Mouse (Mus musculus): Measurements from ENCODE around the gene Slc22a3. TPM values are rescaled to one million over a fixed set of nuclear protein-coding genes. Genes with fewer than 3 reads are reported as not detected.
A peak's percentile ranks its signal among the peaks of the same experiment; 100 is the strongest.

Gene Slc22a3
- polyA plus RNA-seq, 1 experiment from 2014 or later, result 0.65 TPM

DNA sequence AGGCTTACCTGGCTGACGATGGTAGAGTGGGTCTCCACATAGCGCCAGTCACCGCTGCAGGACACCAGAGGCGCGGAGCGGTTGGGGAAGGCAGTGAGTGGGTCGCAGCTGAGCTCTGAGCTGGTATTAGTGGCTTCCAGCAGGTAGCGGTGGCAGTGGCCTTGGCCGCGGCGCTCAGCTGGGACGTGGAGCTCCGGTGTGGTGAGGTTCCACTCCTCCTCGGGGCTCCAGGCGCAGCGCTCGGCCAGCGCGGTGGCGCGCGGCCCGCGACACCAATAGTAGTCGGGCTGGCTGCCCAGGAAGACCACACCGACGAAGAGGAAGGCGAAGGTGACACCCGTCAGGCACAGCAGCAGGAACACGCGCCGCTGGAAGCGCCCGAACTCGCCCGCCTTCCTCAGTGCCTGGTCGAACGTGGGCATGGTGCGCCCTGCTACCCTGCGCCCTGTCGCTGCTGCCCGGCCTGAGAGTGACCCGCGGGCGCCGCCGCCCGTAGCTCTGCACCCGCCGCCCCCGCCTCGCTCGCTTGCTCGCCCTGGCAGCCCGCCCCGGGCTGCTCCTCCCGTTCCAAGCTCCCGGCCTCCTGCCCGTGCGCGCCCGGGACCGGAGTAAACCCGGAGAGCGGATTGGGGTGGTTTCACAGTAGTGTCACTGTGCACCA, 471 bp downstream of the Slc22a3 start:
- Histone ChIP-seq H3K27me3 (replicated peaks) (peaks cover 42% of the 10 kb centered on the region), H3K36me3 (no peaks in the 10 kb centered on the region), H3K4me1 (peaks cover 8% of the 10 kb centered on the region; the same call in 1 of the 2 replicates), H3K4me3 (replicated peaks) (peak overlapping the region; percentile 35), H3K27ac (no peak overlapping the region), H3K4me2 (peak overlapping the region; percentile 67), H3K9me3 (no peaks in the 10 kb centered on the region), H3K9ac (no peak overlapping the region)
- WGBS, result 1% methylated on average over 48 of the region's 65 CpGs
- ATAC-seq (ENCODE audit: insufficient read depth, low FRiP score, low read depth), result no peak; the same call in 1 of the 2 replicates

DNA sequence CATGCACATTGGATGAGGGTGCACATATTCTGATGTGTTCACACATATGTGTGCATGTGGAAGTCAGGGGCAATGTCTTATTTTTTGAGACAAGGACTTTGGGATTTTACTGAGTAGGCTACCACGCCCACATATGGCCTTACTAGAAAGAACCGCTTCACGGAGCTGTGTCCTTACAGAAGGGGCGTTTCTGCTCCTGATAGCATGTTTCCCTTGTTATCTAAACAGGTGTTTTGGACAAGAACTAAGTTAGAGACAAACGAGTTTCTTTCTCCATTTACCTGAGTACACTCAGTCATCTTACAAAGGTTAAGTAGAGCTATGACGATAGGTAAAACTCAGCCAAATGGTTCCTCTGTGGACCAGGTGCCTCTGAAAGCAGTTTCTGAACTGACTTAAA, 1.8 kb downstream of the Slc22a3 start:
- peaks cover 8% of the 10 kb centered on the region; the same call in 1 of the 2 replicates for H3K4me1 ChIP-seq
- H3K9me3 ChIP-seq, result no peaks in the 10 kb centered on the region
- H3K4me2 ChIP-seq, result no peak overlapping the region
- no peak overlapping the region for H3K27ac ChIP-seq
- peaks cover 42% of the 10 kb centered on the region for H3K27me3 ChIP-seq (replicated peaks)
- WGBS, result 67% methylated on average over 6 of the region's 6 CpGs
- no peak for ATAC-seq (ENCODE audit: insufficient read depth, low FRiP score, low read depth)
- H3K36me3 ChIP-seq, result no peaks in the 10 kb centered on the region
- H3K9ac ChIP-seq, result no peak overlapping the region
- H3K4me3 ChIP-seq (replicated peaks), result no peak overlapping the region

DNA sequence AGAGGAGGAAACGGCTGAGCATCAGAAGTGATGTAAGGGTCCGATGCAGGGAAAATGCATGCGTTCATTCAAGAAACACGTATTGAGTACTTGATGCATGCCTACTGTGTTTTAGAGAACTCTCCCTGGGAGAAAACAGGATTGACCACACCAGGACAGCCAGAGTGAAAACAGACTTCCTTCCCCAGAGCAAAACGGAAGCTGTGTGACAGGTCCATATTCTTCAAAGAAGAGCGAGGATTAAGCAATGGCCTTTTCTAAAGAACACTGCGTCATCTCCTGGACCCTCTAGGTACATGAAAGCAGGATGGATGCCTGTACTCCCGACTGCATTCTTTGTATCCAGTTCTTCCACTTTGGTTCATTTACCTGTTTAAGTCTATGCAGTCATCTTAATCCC, 8.1 kb downstream of the Slc22a3 start:
- 78% methylated on average over 8 of the region's 8 CpGs for WGBS
- Histone ChIP-seq H3K27ac (no peak overlapping the region), H3K36me3 (no peaks in the 10 kb centered on the region), H3K9me3 (no peaks in the 10 kb centered on the region), H3K4me3 (replicated peaks) (no peak overlapping the region), H3K9ac (no peak overlapping the region), H3K4me2 (no peak overlapping the region), H3K4me1 (no peaks in the 10 kb centered on the region; the same call in 1 of the 2 replicates), H3K27me3 (replicated peaks) (no peaks in the 10 kb centered on the region)
- no peak for ATAC-seq (ENCODE audit: insufficient read depth, low FRiP score, low read depth)

DNA sequence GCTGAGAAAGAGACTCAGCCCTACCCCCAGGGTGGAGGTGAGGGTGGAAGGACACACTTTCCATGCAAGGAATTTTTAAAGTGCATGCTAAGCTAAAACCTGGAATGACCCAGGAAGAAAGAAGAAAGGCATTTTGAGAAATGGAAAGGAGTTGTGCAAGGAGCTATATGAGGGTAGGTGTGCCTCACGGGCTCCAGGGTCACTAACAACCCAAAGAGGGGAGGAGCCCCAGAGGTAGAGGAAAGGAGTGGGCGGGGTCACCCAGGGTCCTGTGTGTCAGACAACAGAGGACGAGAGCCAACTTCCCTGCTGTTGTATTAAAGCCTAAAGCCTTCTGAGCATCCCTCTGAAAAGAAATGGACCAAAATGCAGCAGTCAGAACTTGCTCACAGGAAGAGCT, 11.9 kb downstream of the Slc22a3 start:
- Histone ChIP-seq H3K9me3 (no peaks in the 10 kb centered on the region), H3K4me3 (replicated peaks) (no peak overlapping the region), H3K36me3 (no peaks in the 10 kb centered on the region), H3K27me3 (replicated peaks) (no peaks in the 10 kb centered on the region), H3K9ac (no peak overlapping the region), H3K4me1 (no peaks in the 10 kb centered on the region; the same call in 1 of the 2 replicates), H3K4me2 (no peak overlapping the region), H3K27ac (no peak overlapping the region)
- WGBS, result 48% methylated on average over 3 of the region's 3 CpGs
- no peak for ATAC-seq (ENCODE audit: insufficient read depth, low FRiP score, low read depth)

DNA sequence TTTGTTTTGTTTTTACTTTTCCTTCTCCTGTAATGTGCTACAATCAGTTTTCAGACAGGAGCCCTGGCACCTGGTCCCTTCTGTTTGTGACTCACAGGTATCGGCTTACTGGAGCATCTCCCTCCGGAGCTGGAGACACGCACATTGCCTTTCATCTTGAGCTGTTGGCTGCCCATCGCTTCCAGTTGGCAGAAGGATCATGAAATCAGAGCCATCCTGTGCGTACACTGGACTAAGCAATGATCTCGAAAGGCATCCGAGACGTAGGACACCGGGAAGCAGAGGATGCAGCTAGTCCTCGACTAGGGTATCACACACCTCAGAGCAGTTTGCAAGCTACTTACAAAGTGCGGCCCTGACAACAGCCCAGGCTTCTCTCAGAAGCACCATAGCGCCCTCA, 15.9 kb downstream of the Slc22a3 start:
- ATAC-seq (ENCODE audit: insufficient read depth, low FRiP score, low read depth), result no peak
- WGBS, result 82% methylated on average over 12 of the region's 12 CpGs
- Histone ChIP-seq H3K9me3 (no peaks in the 10 kb centered on the region), H3K27me3 (replicated peaks) (no peaks in the 10 kb centered on the region), H3K9ac (no peak overlapping the region), H3K4me1 (no peaks in the 10 kb centered on the region), H3K27ac (no peak overlapping the region), H3K36me3 (no peaks in the 10 kb centered on the region), H3K4me2 (no peak overlapping the region), H3K4me3 (replicated peaks) (no peak overlapping the region)

DNA sequence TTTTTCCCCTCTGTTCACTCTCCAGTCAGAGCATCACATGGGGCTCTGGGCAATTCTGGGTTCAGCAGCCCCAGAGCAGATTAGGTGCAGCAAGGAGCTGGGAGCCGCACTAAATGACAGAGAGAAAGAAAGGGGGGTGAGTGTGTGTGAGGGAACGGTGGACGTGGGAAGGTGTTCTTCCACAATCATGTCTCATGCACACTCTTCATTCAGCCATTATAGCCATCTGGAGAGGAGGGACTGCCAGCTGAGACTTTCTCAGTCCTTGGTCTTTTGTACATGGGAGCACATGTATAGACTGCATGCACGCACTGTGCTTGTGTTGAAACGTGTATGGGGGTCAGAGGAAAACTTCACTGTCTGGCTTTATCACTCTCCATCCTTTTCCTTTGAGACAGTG, 17.6 kb downstream of the Slc22a3 start:
- no peak overlapping the region for H3K4me2 ChIP-seq
- H3K4me3 ChIP-seq (replicated peaks), result no peak overlapping the region
- no peak overlapping the region for H3K27ac ChIP-seq
- no peaks in the 10 kb centered on the region for H3K27me3 ChIP-seq (replicated peaks)
- no peaks in the 10 kb centered on the region for H3K36me3 ChIP-seq
- WGBS, result 84% methylated on average over 5 of the region's 5 CpGs
- H3K9ac ChIP-seq, result no peak overlapping the region
- no peaks in the 10 kb centered on the region for H3K4me1 ChIP-seq
- H3K9me3 ChIP-seq, result no peaks in the 10 kb centered on the region
- no peak for ATAC-seq (ENCODE audit: insufficient read depth, low FRiP score, low read depth)

DNA sequence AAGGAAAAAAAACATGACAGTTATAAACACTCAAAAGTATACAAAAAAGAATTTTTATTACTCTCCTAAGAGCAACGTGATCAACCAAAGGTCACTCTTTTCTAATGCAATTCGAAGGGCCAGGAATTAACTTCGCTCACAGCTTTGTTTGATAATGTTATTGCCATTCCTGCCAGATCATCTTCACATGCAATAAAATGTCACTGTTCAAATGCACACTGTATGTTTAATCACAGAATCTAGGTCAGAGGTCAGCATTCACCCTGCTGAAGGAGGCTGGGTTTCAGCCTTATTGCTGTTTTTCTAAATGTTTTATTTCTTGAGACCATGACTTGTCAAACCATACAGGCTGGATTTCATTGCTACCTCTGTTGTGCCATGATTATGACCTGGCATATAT, 21.8 kb downstream of the Slc22a3 start:
- 77% methylated on average over 3 of the region's 3 CpGs for WGBS
- ATAC-seq (ENCODE audit: insufficient read depth, low FRiP score, low read depth), result no peak

DNA sequence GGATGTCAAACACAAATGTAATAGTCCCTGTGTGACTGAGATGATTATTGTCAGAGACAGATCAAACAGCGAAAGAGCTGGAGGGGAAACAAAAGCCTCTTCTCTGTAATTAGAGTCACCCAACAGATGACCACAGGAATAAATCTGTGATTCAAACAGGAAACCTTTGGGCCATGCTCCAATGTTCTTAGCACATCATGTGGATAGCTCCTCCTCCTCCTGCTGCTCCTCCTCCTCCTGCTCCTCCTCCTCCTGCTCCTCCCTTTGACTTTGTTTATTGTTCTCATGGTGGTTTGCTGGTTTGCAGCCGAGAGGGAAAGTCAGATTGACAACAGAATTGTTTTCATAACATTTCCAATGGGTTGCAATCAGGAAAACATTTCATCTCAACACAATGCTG, 28.1 kb downstream of the Slc22a3 start:
- no peak for ATAC-seq (ENCODE audit: insufficient read depth, low FRiP score, low read depth)
- no peaks in the 10 kb centered on the region for H3K4me1 ChIP-seq
- no peak overlapping the region for H3K4me3 ChIP-seq (replicated peaks)
- WGBS, result 50% methylated on average over 2 of the region's 2 CpGs
- no peaks in the 10 kb centered on the region for H3K9me3 ChIP-seq
- no peak overlapping the region for H3K9ac ChIP-seq
- no peak overlapping the region for H3K4me2 ChIP-seq
- H3K36me3 ChIP-seq, result no peaks in the 10 kb centered on the region
- H3K27me3 ChIP-seq (replicated peaks), result no peaks in the 10 kb centered on the region
- H3K27ac ChIP-seq, result no peak overlapping the region

More for the DNA sequence above, 21.8 kb downstream of the Slc22a3 start:
- no peak overlapping the region for H3K4me2 ChIP-seq
- no peak overlapping the region for H3K27ac ChIP-seq
- no peaks in the 10 kb centered on the region for H3K27me3 ChIP-seq (replicated peaks)
- no peak overlapping the region for H3K9ac ChIP-seq
- no peaks in the 10 kb centered on the region for H3K4me1 ChIP-seq
- H3K9me3 ChIP-seq, result no peaks in the 10 kb centered on the region
- H3K36me3 ChIP-seq, result no peaks in the 10 kb centered on the region
- no peak overlapping the region for H3K4me3 ChIP-seq (replicated peaks)

DNA sequence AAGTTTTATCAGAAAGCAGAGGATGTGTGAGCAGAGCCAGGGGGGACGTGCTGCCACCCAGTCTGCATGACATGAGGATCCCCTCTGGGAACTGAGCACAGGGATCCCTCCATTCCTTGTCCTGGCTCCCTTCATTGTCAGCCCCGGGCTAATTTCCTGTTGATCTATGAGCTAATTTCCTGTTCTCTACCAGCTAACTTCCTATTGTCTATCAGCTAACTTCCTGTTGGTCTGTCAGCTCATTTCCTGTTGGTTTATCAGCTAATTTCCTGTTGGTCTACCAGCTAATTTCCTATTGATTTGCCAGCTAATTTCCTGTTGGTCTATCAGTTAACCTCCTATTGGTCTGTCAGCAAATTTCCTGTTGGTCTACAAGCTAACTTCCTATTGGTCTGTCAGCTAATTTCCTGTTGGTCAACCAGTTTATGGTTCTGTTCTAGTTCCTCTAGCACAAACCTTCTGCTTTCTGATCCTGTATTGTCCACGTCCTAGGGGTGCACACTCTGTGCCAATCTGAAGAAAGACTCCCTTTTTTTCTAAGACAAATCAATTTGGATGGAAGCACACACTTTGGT, 32.9 kb downstream of the Slc22a3 start:
- no peaks in the 10 kb centered on the region for H3K4me1 ChIP-seq
- H3K27me3 ChIP-seq (replicated peaks), result no peaks in the 10 kb centered on the region
- H3K4me3 ChIP-seq (replicated peaks), result no peak overlapping the region
- ATAC-seq (ENCODE audit: insufficient read depth, low FRiP score, low read depth), result no peak
- H3K27ac ChIP-seq, result no peak overlapping the region
- H3K9ac ChIP-seq, result no peak overlapping the region
- H3K9me3 ChIP-seq, result no peaks in the 10 kb centered on the region
- no peak overlapping the region for H3K4me2 ChIP-seq
- WGBS, result 77% methylated on average over 3 of the region's 3 CpGs
- H3K36me3 ChIP-seq, result no peaks in the 10 kb centered on the region

DNA sequence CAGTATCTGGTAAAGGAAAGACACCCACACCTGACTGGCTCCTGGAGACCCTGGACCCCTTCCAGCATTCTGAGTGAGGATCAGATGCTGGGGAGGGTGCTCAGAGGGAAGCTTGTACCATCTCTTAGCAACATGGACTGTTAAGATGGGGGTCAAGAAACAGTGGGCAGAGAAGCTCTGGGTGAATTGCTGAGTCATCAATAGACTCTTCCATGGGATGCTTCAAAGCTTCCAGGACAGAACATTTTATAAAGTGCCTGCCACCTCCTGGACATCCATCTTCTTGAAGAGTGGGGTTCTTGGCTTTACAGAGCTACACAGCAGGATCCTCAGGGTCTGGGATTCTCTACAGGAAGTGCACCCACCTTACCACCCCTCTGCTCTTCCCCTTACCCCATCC, 35.0 kb downstream of the Slc22a3 start:
- no peak for ATAC-seq (ENCODE audit: insufficient read depth, low FRiP score, low read depth)
- no peaks in the 10 kb centered on the region for H3K4me1 ChIP-seq
- H3K27ac ChIP-seq, result no peak overlapping the region
- H3K27me3 ChIP-seq (replicated peaks), result no peaks in the 10 kb centered on the region
- no peaks in the 10 kb centered on the region for H3K36me3 ChIP-seq
- H3K4me2 ChIP-seq, result no peak overlapping the region
- no peak overlapping the region for H3K4me3 ChIP-seq (replicated peaks)
- no peak overlapping the region for H3K9ac ChIP-seq
- no peaks in the 10 kb centered on the region for H3K9me3 ChIP-seq

DNA sequence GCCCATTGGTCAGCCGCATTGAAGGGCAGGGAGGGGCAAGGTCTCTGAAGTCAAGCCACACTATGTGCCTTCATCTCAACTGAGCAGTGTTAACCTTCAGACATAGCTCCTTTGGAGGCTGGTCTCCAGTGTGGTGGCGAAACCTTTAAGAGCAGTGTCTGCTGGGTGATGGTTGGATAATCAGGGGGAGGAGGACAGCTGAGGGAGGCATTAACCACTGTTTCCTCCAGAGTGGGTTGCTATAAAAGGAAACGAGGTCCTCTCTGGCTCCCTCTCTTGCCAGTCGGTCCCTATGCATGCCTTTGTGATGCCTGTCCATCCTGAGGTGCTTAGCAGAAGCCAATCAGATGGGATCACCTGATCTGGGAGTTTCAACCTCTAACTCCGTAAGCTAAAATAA, 38.8 kb downstream of the Slc22a3 start:
- no peaks in the 10 kb centered on the region for H3K36me3 ChIP-seq
- no peaks in the 10 kb centered on the region for H3K27me3 ChIP-seq (replicated peaks)
- ATAC-seq (ENCODE audit: insufficient read depth, low FRiP score, low read depth), result no peak
- no peaks in the 10 kb centered on the region for H3K9me3 ChIP-seq
- no peak overlapping the region for H3K4me2 ChIP-seq
- no peak overlapping the region for H3K9ac ChIP-seq
- H3K27ac ChIP-seq, result no peak overlapping the region
- H3K4me1 ChIP-seq, result no peaks in the 10 kb centered on the region
- 79% methylated on average over 5 of the region's 5 CpGs for WGBS
- no peak overlapping the region for H3K4me3 ChIP-seq (replicated peaks)

DNA sequence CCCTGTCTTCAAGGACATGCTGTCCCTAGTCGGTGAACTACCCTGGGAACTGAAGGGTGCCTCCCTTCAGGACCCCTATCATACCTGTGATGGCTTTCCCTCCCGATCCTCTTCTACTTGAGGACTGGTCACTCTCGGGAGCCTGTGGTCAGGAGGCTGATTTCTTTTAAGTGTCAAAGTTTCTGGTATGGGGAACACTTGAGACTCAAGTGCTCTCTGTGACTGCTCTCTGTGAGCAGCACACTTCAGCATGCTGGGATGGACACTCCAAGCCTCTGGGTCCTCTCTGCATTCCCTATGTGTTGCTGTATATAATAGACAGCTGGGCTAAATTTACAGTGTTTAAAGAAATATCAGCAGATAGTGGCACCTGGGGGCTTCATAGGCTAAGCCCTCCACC, 39.9 kb downstream of the Slc22a3 start:
- WGBS, result 73% methylated on average over 3 of the region's 3 CpGs
- Histone ChIP-seq H3K4me2 (no peak overlapping the region), H3K36me3 (no peaks in the 10 kb centered on the region), H3K4me1 (no peaks in the 10 kb centered on the region), H3K27ac (no peak overlapping the region), H3K9me3 (no peaks in the 10 kb centered on the region), H3K4me3 (replicated peaks) (no peak overlapping the region), H3K27me3 (replicated peaks) (no peaks in the 10 kb centered on the region), H3K9ac (no peak overlapping the region)
- no peak for ATAC-seq (ENCODE audit: insufficient read depth, low FRiP score, low read depth)
